Mouse (Mus musculus): ENCODE measurements around the gene Ncbp1. TPM values are rescaled to one million over a fixed set of nuclear protein-coding genes. Genes with fewer than 3 reads are reported as not detected.

Gene Ncbp1
- polyA plus RNA-seq (2012; rRNA removed), result 17.6 and 18.8 TPM in 2 replicates

DNA sequence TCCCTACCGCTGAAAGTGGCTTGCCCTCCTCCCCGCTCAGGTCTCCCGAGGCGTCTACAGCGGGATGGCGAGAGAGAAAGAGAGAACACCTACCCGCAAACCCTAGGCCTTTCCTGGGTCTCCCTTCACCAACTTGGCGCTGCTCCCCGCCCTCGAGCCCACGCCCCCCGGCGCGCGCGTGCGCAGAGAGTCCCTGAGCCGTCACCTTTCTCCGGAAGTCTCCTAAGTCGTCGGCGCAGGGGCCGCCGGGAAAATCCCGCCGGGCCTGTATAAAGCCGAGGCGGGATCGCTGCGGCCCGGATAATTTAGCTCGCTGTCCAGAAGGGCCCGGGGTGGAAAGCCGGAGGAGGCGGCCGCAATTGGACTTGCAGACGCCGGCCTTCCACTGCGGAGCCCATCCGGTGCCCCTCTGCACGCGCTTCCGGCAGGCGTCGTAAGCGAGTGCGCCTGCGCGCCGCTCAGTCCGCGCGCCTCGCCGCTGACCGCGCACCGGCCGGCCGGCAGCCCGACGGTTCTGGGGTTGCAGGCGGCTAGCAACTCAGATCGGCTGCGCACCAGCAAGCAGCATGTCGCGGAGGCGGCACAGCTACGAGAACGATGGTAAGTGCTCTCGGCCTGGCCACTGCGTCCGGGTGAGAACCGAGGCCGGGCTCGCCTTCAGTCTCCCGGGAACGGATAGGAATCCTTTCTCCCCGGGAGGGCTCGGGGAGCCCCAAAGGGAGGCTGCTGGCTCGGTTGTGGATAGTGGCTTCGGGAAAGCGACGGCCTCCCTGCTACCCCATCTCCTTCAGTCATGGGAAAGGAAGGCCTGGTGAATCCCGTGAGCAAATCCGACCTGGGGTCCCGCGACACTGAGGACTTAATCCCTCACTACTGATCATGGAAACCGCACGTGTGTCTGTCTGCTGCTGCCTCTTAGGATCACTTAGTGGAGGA lies at the start of gene Ncbp1, which contains the start of gene Tstd2:
Ncbp1 (plus strand) TSS at position 327 of the 936 bp plus-strand sequence.
Tstd2 (minus strand) TSS at position 408 of the 936 bp plus-strand sequence.
- Histone ChIP-seq H3K4me3 (ENCODE audit: insufficient read depth, low read depth, low read length) (peak within 1 kb of the TSS; percentile 91), H3K27me3 (replicated peaks; ENCODE audit: control insufficient read depth, insufficient read depth, low read length) (no peaks in the 10 kb centered on the region), H3K4me1 (ENCODE audit: control insufficient read depth, insufficient read depth, low read length) (peaks cover 5% of the 10 kb centered on the region; the same call in 1 of the 2 replicates), H3K36me3 (ENCODE audit: control insufficient read depth, insufficient read depth, low read length) (peaks cover 1% of the 10 kb centered on the region; the same call in 1 of the 2 replicates), H3K27ac (ENCODE audit: insufficient read depth, low read depth, low read length) (peak within 1 kb of the TSS; percentile 78)
- under 1% methylated on average over 90 of the region's 90 CpGs for WGBS
- peak; percentile 39 for TF ChIP-seq POLR2A (IDR thresholded peaks at IDR 0.05; ENCODE audit: low read depth, low read length)
- TF ChIP-seq CTCF (conservative IDR thresholded peaks at IDR 0.05; ENCODE audit: insufficient read depth, insufficient read length, low read depth, low read length), result no peak
- peak; percentile 95 for DNase-seq

DNA sequence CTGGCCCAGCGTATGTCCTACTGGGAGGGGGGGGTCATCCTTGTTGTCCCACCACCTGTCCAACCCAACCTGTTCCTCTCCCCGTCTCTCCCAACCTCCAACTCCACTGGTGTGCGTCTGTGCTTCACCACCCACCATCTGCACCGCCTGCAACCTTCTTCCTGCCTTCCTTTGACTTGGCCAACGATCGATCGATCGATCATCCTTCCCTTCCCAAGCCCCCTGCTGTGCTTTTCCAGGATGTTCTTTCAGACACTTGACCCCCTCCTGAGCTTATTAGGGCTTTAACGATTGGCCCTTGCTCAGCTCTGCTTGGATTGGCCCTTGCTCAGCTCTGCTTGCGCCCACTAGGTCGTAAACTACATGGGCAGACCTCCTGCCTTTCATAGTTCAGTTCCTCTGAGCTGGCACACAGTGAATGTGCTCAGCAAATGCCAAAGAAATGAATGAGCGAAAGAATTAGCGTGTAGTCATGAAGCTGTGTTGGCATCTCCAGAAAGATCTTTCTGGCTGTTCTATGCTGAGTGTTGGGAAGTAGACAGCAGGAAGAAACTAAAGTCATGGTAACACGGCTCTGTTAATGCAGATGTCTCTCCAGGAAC lies 48.8 kb upstream of the Ncbp1 start:
- no peak overlapping the region for H3K4me3 ChIP-seq (ENCODE audit: insufficient read depth, low read depth, low read length)
- no peak for TF ChIP-seq POLR2A (IDR thresholded peaks at IDR 0.05; ENCODE audit: low read depth, low read length)
- TF ChIP-seq CTCF (conservative IDR thresholded peaks at IDR 0.05; ENCODE audit: insufficient read depth, insufficient read length, low read depth, low read length), result no peak
- no peak overlapping the region for H3K27ac ChIP-seq (ENCODE audit: insufficient read depth, low read depth, low read length)

DNA sequence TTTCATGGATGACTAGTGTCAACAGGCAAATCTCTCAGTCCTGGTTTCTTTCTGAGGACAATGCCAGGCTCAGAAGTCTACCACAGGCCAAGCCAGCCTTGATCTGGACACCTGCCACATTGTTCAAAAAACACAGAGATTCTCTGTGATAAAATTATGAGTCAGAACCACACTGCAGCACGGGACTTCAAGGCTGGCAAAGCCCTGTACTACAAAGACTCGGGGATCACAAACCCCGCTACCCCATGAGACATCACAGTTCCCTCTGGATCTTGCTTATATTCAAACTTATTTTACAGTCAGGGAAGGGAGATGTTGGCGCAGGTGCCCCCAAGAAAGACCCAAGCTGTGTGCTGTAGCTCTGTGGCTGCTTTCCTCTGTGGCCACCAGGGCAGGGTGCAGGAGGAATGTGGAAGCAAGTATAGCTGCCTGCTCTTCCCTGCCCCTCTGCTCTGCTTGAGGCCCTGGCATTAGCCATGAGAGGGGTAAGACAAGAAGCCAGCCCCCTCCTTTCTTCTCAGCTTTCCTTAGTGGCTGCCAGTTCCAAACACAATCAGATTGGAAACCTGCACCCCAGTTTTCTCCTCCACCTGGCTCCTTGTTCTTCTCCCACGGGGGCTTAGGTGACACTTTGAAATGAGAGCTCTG lies 45.9 kb upstream of the Ncbp1 start:
- no peaks in the 10 kb centered on the region for H3K36me3 ChIP-seq (ENCODE audit: control insufficient read depth, insufficient read depth, low read length)
- no peak overlapping the region for H3K4me3 ChIP-seq (ENCODE audit: insufficient read depth, low read depth, low read length)
- WGBS, result 75% methylated on average over 5 of the region's 5 CpGs
- no peaks in the 10 kb centered on the region; the same call in 1 of the 2 replicates for H3K4me1 ChIP-seq (ENCODE audit: control insufficient read depth, insufficient read depth, low read length)
- no peak for TF ChIP-seq CTCF (conservative IDR thresholded peaks at IDR 0.05; ENCODE audit: insufficient read depth, insufficient read length, low read depth, low read length)
- no peak for TF ChIP-seq POLR2A (IDR thresholded peaks at IDR 0.05; ENCODE audit: low read depth, low read length)
- DNase-seq, result no peak
- H3K27ac ChIP-seq (ENCODE audit: insufficient read depth, low read depth, low read length), result no peak overlapping the region
- no peaks in the 10 kb centered on the region for H3K27me3 ChIP-seq (replicated peaks; ENCODE audit: control insufficient read depth, insufficient read depth, low read length)

More for the DNA sequence above, 48.8 kb upstream of the Ncbp1 start:
- Histone ChIP-seq H3K36me3 (ENCODE audit: control insufficient read depth, insufficient read depth, low read length) (no peaks in the 10 kb centered on the region), H3K4me1 (ENCODE audit: control insufficient read depth, insufficient read depth, low read length) (no peaks in the 10 kb centered on the region; the same call in 1 of the 2 replicates), H3K27me3 (replicated peaks; ENCODE audit: control insufficient read depth, insufficient read depth, low read length) (no peaks in the 10 kb centered on the region)
- DNase-seq, result no peak
- 80% methylated on average over 14 of the region's 14 CpGs for WGBS

DNA sequence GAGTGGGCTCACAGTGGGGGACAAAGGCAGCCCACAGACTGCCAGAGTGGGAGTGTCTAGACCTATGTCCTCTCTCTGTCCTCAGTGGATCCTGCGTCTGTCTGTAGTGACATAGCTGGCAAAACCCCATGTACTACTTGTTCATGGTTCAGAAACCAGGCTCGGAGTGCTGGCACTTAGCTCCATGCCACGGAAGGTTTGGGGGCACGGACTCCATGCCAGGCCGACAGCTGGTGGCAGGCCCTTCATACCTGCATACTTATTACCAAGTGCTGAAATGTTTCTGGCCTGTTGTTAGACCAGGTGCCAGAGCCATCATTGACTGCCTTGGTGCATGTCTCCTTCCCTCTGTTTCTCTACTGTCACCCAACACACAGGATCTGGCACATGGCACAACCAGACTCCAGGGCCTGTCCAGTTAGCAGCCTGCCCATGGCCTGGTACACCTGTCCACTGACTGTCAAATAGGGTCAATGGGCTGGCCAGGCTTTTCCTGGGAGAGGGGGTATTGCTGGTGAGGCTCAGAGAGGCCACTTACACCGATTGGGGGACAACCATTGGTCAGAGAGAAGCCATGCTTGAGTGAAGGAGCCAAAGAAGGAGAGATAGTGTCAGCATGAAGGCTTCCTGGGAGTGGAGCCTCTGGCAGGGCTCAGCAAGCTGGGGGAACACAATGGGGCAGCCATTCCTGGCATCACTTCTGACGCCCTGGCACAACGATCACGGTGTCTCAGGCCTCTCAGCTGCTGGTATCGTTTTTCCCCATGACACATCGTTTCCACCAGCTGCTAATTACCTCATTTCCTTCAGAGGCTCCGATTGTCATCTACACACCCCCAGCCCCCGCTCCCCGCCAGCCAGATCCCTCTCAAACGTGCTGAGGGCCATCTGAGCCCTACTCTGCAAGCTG lies 43.2 kb upstream of the Ncbp1 start:
- H3K4me1 ChIP-seq (ENCODE audit: control insufficient read depth, insufficient read depth, low read length), result no peaks in the 10 kb centered on the region
- H3K27me3 ChIP-seq (replicated peaks; ENCODE audit: control insufficient read depth, insufficient read depth, low read length), result no peaks in the 10 kb centered on the region
- peak; percentile 46 for DNase-seq
- 49% methylated on average over 15 of the region's 15 CpGs for WGBS
- H3K27ac ChIP-seq (ENCODE audit: insufficient read depth, low read depth, low read length), result no peak overlapping the region
- H3K36me3 ChIP-seq (ENCODE audit: control insufficient read depth, insufficient read depth, low read length), result no peaks in the 10 kb centered on the region
- TF ChIP-seq POLR2A (IDR thresholded peaks at IDR 0.05; ENCODE audit: low read depth, low read length) (no peak), CTCF (conservative IDR thresholded peaks at IDR 0.05; ENCODE audit: insufficient read depth, insufficient read length, low read depth, low read length) (no peak)
- H3K4me3 ChIP-seq (ENCODE audit: insufficient read depth, low read depth, low read length), result no peak overlapping the region

DNA sequence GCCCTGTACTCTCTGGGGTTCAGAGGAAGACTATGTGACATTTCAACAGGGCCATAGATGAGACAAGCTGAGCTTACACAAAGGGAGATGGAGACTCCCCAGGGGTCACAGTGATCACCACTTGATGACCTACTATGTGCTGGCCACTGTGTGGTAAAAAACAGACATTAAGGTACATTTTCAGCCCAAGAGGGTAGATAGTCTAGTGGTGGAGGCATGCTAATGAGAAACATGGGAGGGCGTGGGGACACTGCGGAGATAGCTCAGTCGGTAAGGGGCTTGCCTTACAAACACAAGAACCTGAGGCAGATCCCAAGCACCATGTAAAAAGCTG lies 42.6 kb upstream of the Ncbp1 start:
- no peak overlapping the region for H3K27ac ChIP-seq (ENCODE audit: insufficient read depth, low read depth, low read length)
- TF ChIP-seq CTCF (conservative IDR thresholded peaks at IDR 0.05; ENCODE audit: insufficient read depth, insufficient read length, low read depth, low read length) (no peak), POLR2A (IDR thresholded peaks at IDR 0.05; ENCODE audit: low read depth, low read length) (no peak)
- H3K36me3 ChIP-seq (ENCODE audit: control insufficient read depth, insufficient read depth, low read length), result no peaks in the 10 kb centered on the region
- no peaks in the 10 kb centered on the region for H3K27me3 ChIP-seq (replicated peaks; ENCODE audit: control insufficient read depth, insufficient read depth, low read length)
- H3K4me1 ChIP-seq (ENCODE audit: control insufficient read depth, insufficient read depth, low read length), result no peaks in the 10 kb centered on the region
- no peak overlapping the region for H3K4me3 ChIP-seq (ENCODE audit: insufficient read depth, low read depth, low read length)
- DNase-seq, result no peak
- 99% methylated on average over 3 of the region's 3 CpGs for WGBS

DNA sequence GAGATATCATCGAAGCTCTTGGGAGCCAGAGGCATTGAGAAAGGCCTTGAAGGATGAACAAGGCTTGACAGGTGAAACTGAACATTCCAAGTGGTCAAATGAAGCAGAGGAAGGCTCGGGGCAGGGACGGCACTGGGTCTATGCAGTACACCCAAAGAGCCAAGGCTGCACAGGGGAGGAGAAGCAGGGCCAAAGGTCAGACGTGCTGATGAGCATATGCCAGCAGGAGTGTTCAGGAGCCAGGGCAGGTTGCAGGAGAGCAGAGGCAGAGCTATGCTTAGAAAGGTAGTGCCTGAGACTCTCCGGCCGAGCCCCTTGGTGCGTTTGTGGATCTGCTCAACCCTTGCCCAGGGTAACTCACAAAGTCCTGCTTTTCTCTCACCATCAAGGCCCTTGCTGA lies 41.9 kb upstream of the Ncbp1 start:
- TF ChIP-seq POLR2A (IDR thresholded peaks at IDR 0.05; ENCODE audit: low read depth, low read length), result no peak
- no peak for TF ChIP-seq CTCF (conservative IDR thresholded peaks at IDR 0.05; ENCODE audit: insufficient read depth, insufficient read length, low read depth, low read length)
- peak; percentile 67 for DNase-seq
- no peak overlapping the region for H3K27ac ChIP-seq (ENCODE audit: insufficient read depth, low read depth, low read length)
- H3K4me3 ChIP-seq (ENCODE audit: insufficient read depth, low read depth, low read length), result no peak overlapping the region
- no peaks in the 10 kb centered on the region for H3K4me1 ChIP-seq (ENCODE audit: control insufficient read depth, insufficient read depth, low read length)
- no peaks in the 10 kb centered on the region for H3K36me3 ChIP-seq (ENCODE audit: control insufficient read depth, insufficient read depth, low read length)
- no peaks in the 10 kb centered on the region for H3K27me3 ChIP-seq (replicated peaks; ENCODE audit: control insufficient read depth, insufficient read depth, low read length)
- WGBS, result 64% methylated on average over 7 of the region's 7 CpGs

Data from kidney, adult 2 months (tissue).